Mouse (Mus musculus) liver, embryonic 15.5 days (tissue): Measurements from ENCODE around the gene 4933405L10Rik. TPM values are rescaled to one million over a fixed set of nuclear protein-coding genes. Genes with fewer than 3 reads are reported as not detected.

ENCODE experiments used
- ATAC-seq: fragments of 200-750 bp; cut with Nextera tagmentation; 2 replicates; pipeline ENCODE4 v1.8.0; 2017; ENCODE audit warnings: moderate number of reproducible peaks, mild to moderate bottlenecking, moderate library complexity; ENCODE audit not compliant: insufficient read depth
- H3K27ac ChIP-seq: fragments of 300-500 bp; sonication (generic); replicated peaks from 2 replicates; pipeline ENCODE4 v1.5.1; 2015; ENCODE audit warnings: mild to moderate bottlenecking, inconsistent platforms
- H3K27me3 ChIP-seq: fragments of 300-500 bp; sonication (generic); 2 replicates; pipeline ENCODE4 v1.6.1; 2015; ENCODE audit warnings: mild to moderate bottlenecking, inconsistent platforms
- H3K36me3 ChIP-seq: fragments of 300-500 bp; sonication (generic); replicated peaks from 2 replicates; pipeline ENCODE4 v1.6.1; 2015; ENCODE audit warnings: moderate library complexity, mild to moderate bottlenecking, inconsistent platforms
- H3K4me1 ChIP-seq: fragments of 300-500 bp; sonication (generic); replicated peaks from 2 replicates; pipeline ENCODE4 v1.6.1; 2015; ENCODE audit warnings: inconsistent platforms
- H3K4me2 ChIP-seq: fragments of 300-500 bp; sonication (generic); 2 replicates; pipeline ENCODE4 v1.6.1; 2015; ENCODE audit warnings: moderate library complexity, mild to moderate bottlenecking, inconsistent platforms
- H3K4me3 ChIP-seq: fragments of 300-500 bp; sonication (generic); replicated peaks from 2 replicates; pipeline ENCODE4 v1.5.1; 2015; ENCODE audit warnings: mild to moderate bottlenecking, inconsistent platforms
- H3K9ac ChIP-seq: fragments of 300-500 bp; sonication (generic); 2 replicates; pipeline ENCODE4 v1.6.1; 2015; ENCODE audit warnings: moderate library complexity, mild to moderate bottlenecking, inconsistent platforms
- H3K9me3 ChIP-seq: fragments of 300-500 bp; sonication (generic); replicated peaks from 2 replicates; pipeline ENCODE4 v1.6.1; 2016; ENCODE audit warnings: inconsistent platforms
- WGBS: fragments of 180-500 bp; shearing (Covaris S2); methylation state at CpG from one replicate; pipeline ENCODE4 v1.1.7; 2015; ENCODE audit warnings: mixed read lengths; ENCODE audit not compliant: insufficient replicate concordance; 5-methylcytosine and 5-hydroxymethylcytosine counted together
- polyA plus RNA-seq: library from polyadenylated mRNA; unstranded; fragments of >200 nt; fragmentation: Nextera tagmentation; extraction: Ambion mirVana; gene quantifications from 2 replicates; pipeline ENCODE4 v1.2.1, GENCODE M21; 2015

4933405L10Rik gene
- polyA plus RNA-seq, 1 experiment from 2014 or later, result not detected

DNA sequence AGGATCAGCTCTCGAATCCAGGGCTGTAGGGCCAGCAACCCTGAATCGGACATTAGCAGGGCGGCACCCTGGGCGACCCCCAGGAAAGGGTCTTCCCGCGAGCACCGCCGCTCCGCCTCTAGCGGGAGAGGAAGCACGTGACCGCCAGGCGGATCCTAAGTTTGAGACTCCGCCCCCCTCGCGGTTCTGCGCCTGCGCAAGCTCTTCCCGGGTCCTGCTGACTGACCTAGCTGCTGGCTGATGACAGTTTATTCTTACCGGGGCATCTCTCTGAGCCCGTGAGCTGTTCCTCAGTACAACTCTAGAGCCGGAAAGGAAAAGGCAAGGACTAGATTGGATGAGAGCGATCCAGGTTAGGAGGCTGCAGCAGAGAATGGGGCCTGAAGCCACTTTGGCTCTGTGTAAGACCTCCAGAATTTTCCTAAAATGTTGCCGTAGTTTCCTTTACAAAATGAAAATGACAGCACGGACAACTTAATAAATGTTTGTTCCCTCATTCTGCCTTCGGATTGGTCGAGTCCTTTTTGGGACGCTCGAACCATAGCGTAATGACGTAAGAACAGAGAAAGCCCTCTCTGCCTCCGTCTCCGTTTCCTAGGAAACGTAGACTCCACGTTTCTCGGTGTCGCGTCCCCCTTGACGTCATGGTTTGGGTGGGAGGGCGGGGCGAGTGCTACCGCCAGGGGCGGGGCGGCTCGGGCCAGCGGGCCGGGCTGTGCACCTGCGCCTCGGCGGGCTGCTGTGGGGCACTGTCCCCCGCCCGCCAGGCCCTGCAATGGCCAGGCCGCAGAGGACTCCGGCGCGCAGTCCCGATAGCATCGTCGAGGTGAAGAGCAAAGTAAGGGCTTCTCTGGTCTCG is 6.3 kb upstream of the 4933405L10Rik start, which contains the start of the genes Acd and Pard6a:
Gene Acd, minus strand, starts transcription at position 137 of the 859 bp plus-strand sequence.
Gene Pard6a, plus strand, starts transcription at position 183 of the 859 bp plus-strand sequence.
- H3K4me3 ChIP-seq, result peak within 1 kb of the TSS; percentile 72
- peaks cover 38% of the 10 kb centered on the region for H3K36me3 ChIP-seq
- WGBS, result under 1% methylated on average over 60 of the region's 60 CpGs
- ATAC-seq, result peak; percentile 80
- H3K27me3 ChIP-seq, result no peaks in the 10 kb centered on the region
- H3K4me1 ChIP-seq, result peaks cover 36% of the 10 kb centered on the region
- peak within 1 kb of the TSS; percentile 58 for H3K9ac ChIP-seq
- H3K27ac ChIP-seq, result peak within 1 kb of the TSS; percentile 97
- H3K4me2 ChIP-seq, result peak within 1 kb of the TSS; percentile 87
- no peaks in the 10 kb centered on the region for H3K9me3 ChIP-seq

- Histone ChIP-seq H3K4me1 (peaks cover 38% of the 10 kb centered on the region), H3K27ac (peak overlapping the region; percentile 97; the same call in 1 of the 2 replicates), H3K36me3 (peaks cover 34% of the 10 kb centered on the region), H3K27me3 (no peaks in the 10 kb centered on the region), H3K4me2 (peak overlapping the region; percentile 87), H3K4me3 (peak overlapping the region; percentile 72), H3K9ac (peak overlapping the region; percentile 42), H3K9me3 (no peaks in the 10 kb centered on the region)
- no peak for ATAC-seq
- WGBS, result 66% methylated on average over 18 of the region's 18 CpGs
Observed at GRCm38 (mm10) chr8:105702001-105702401, 5.5 kb upstream of the 4933405L10Rik start.

- WGBS, result 80% methylated on average over 24 of the region's 24 CpGs
- H3K4me2 ChIP-seq, result no peak overlapping the region
- peaks cover 45% of the 10 kb centered on the region for H3K4me1 ChIP-seq
- ATAC-seq, result no peak
- H3K9me3 ChIP-seq, result no peaks in the 10 kb centered on the region
- H3K36me3 ChIP-seq, result peaks cover 25% of the 10 kb centered on the region
- H3K27ac ChIP-seq, result no peak overlapping the region
- no peaks in the 10 kb centered on the region for H3K27me3 ChIP-seq
- H3K9ac ChIP-seq, result no peak overlapping the region
- H3K4me3 ChIP-seq, result no peak overlapping the region
Observed at GRCm38 (mm10) chr8:105702731-105703415, 4.6 kb upstream of the 4933405L10Rik start.

DNA sequence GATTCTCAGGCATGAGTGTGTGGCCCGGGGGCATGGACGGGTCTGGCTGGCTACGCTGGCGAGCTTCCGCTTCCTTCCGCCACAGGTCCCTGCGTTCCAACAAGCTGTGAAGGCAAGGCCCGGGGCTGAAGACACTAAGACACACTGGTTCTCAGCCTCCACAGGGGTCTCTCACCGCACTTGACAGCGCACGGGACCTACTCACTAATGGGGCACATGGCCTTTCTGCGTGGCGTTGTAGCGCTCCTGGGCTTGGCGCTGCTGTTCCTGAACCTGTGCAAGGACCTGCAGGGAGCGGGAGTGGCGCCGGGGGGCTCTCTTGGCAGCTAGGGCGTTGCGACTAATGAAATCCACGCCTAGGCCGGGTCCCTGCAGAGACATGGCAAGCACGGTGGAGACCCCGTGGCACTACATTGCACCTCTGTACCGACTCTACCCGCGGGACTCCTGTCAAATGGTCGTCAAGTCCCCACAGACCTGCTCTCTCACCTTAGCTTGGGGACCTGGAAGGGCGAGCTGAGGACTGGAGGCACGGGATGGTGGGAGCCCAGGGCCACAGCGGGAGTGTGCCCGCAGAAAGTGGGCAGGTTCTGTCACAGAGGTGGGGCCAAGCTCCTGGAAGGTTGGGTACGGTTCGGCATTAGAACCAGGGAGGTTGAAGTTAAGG is 3.2 kb upstream of the 4933405L10Rik start:
- no peak overlapping the region for H3K4me2 ChIP-seq
- no peak overlapping the region for H3K9ac ChIP-seq
- 89% methylated on average over 34 of the region's 34 CpGs for WGBS
- H3K9me3 ChIP-seq, result no peaks in the 10 kb centered on the region
- no peak for ATAC-seq
- H3K27ac ChIP-seq, result no peak overlapping the region
- no peaks in the 10 kb centered on the region for H3K27me3 ChIP-seq
- H3K36me3 ChIP-seq, result 0 out of 2 replicates have a peak, but pooled peaks cover 16% of the 10 kb centered on the region
- no peak overlapping the region for H3K4me3 ChIP-seq
- peaks cover 49% of the 10 kb centered on the region for H3K4me1 ChIP-seq

DNA sequence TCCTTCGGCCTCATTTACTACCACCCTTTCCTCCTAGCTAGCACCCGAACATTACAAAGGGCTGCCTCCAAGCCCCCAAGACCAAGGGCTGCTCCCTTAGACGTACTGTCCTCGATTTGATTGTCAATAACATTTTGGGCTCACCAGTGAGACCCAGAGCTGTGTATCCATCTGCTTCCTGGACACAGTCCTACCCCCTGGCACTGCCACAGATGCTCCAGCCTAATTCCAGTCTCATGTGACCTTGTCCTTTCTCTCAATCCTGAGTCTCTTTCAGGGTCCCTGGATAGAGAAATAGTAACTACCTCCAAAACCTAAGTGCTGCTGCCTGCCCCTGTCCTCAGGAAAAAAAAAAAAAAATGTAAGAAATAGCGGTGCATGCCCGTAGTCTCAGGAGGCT is 2.5 kb upstream of the 4933405L10Rik start:
- Histone ChIP-seq H3K4me3 (no peak overlapping the region), H3K36me3 (0 out of 2 replicates have a peak, but pooled peaks cover 16% of the 10 kb centered on the region), H3K9me3 (no peaks in the 10 kb centered on the region), H3K27me3 (no peaks in the 10 kb centered on the region), H3K9ac (no peak overlapping the region), H3K27ac (no peak overlapping the region), H3K4me1 (peaks cover 43% of the 10 kb centered on the region), H3K4me2 (no peak overlapping the region)
- 76% methylated on average over 6 of the region's 6 CpGs for WGBS
- no peak for ATAC-seq

DNA sequence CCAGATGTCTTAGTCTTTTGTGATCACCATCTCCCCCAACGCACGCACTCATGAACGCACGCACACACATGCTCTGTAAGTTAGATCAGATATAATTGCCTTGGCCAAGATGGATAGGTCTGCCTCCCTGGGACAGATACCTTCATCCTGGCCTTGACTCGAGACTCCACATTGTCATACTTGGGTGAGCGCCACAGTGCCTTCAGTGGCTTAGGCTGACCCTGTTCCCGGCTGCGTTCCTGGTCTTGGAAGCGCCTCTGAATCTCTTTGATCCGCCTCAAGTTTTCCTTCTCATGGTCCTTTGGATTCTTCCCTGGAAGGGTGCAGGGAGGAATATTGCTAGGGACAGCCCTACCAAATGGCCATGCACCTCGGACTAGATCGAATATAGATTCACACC is 1.0 kb upstream of the 4933405L10Rik start:
- H3K4me3 ChIP-seq, result no peak overlapping the region
- peak overlapping the region; percentile 97; the same call in 1 of the 2 replicates for H3K4me2 ChIP-seq
- no peak overlapping the region for H3K9ac ChIP-seq
- H3K27ac ChIP-seq, result no peak overlapping the region
- WGBS, result 71% methylated on average over 12 of the region's 12 CpGs
- H3K4me1 ChIP-seq, result peaks cover 36% of the 10 kb centered on the region
- ATAC-seq, result no peak
- no peaks in the 10 kb centered on the region for H3K27me3 ChIP-seq
- no peaks in the 10 kb centered on the region for H3K9me3 ChIP-seq
- 0 out of 2 replicates have a peak, but pooled peaks cover 16% of the 10 kb centered on the region for H3K36me3 ChIP-seq

- WGBS, result 86% methylated on average over 8 of the region's 8 CpGs
- Histone ChIP-seq H3K4me1 (peaks cover 24% of the 10 kb centered on the region), H3K4me3 (no peak overlapping the region), H3K4me2 (no peak overlapping the region), H3K27me3 (no peaks in the 10 kb centered on the region), H3K27ac (no peak overlapping the region), H3K9me3 (no peaks in the 10 kb centered on the region), H3K9ac (no peak overlapping the region), H3K36me3 (0 out of 2 replicates have a peak, but pooled peaks cover 9% of the 10 kb centered on the region)
- no peak for ATAC-seq
Observed at GRCm38 (mm10) chr8:105708675-105709074, 1.2 kb downstream of the 4933405L10Rik start.

GRCm38 (mm10) chr8:105709317-105709716 is 1.9 kb downstream of the 4933405L10Rik start:
- no peak for ATAC-seq

DNA sequence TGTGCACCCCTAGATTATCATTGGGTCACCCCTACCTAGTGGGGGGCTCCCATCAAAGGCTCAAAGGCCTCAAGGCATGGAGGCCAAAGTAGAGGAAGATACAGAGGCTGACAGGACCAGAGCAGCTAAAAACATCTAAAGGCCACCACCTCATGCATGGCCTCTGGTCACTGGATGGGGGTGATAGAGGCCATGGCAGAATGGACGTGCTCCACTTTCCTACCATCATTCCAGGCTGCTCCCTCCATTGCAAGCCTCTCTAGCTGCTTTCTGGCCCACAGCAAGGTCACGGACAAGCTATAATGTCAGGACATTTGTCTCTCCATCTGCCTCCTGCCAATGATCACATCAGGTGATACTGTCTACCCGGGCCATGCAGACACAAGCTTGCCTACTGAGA is 4.8 kb downstream of the 4933405L10Rik start:
- H3K4me1 ChIP-seq, result peaks cover 18% of the 10 kb centered on the region
- no peak overlapping the region for H3K27ac ChIP-seq
- no peak overlapping the region for H3K4me3 ChIP-seq
- H3K9me3 ChIP-seq, result no peaks in the 10 kb centered on the region
- ATAC-seq, result no peak
- H3K27me3 ChIP-seq, result no peaks in the 10 kb centered on the region
- no peak overlapping the region for H3K9ac ChIP-seq
- no peak overlapping the region for H3K4me2 ChIP-seq
- no peaks in the 10 kb centered on the region for H3K36me3 ChIP-seq
- WGBS, result 61% methylated on average over 3 of the region's 3 CpGs

More at GRCm38 (mm10) chr8:105709317-105709716, 1.9 kb downstream of the 4933405L10Rik start:
- Histone ChIP-seq H3K27ac (no peak overlapping the region), H3K4me2 (no peak overlapping the region), H3K36me3 (0 out of 2 replicates have a peak, but pooled peaks cover 3% of the 10 kb centered on the region), H3K4me1 (peaks cover 24% of the 10 kb centered on the region), H3K9me3 (no peaks in the 10 kb centered on the region), H3K9ac (no peak overlapping the region), H3K4me3 (no peak overlapping the region), H3K27me3 (no peaks in the 10 kb centered on the region)
- WGBS, result 75% methylated on average over 14 of the region's 14 CpGs

DNA sequence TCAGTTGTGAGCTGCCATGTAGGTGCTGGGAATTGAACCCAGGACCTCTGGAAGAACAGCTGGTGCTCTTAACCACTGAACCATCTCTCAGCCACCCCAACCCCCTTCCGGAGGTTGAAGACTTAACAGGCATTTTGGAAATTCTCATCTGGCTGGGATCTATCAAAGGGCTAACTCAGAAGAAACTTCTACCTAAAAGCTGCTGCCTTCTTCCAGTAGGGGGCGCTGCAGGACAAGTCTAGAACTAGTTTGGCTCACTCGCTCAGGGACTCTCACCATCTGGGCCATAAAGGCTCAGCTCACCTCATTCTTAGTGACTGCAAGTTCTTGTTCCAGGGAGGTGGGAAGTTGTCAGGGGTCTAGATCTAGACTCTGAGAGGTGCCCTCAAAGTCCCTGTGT is 6.7 kb downstream of the 4933405L10Rik start:
- no peak overlapping the region for H3K9ac ChIP-seq
- no peak overlapping the region for H3K4me3 ChIP-seq
- H3K36me3 ChIP-seq, result no peaks in the 10 kb centered on the region
- WGBS, result under 1% methylated on average over 3 of the region's 3 CpGs
- H3K4me1 ChIP-seq, result peaks cover 8% of the 10 kb centered on the region; the same call in 1 of the 2 replicates
- H3K27me3 ChIP-seq, result no peaks in the 10 kb centered on the region
- ATAC-seq, result no peak
- H3K27ac ChIP-seq, result no peak overlapping the region
- no peak overlapping the region for H3K4me2 ChIP-seq
- no peaks in the 10 kb centered on the region for H3K9me3 ChIP-seq
